Mouse (Mus musculus): ENCODE results near the gene L3mbtl3.

- TF ChIP-seq POLR2A (IDR thresholded peaks at IDR 0.05; ENCODE audit: borderline replicate concordance, extremely low read depth, low read depth, low read length): no peak; the same call in 1 of the 2 replicates
- TF ChIP-seq CTCF (IDR thresholded peaks at IDR 0.05; ENCODE audit: insufficient read depth, low read length): no peak
Measured at GRCm38 (mm10) chr10:26375790-26376545, at the start of gene L3mbtl3.
